ENCODE assay signal across 8 mouse cellular contexts in genomic region chr10:128668790-128669672, GRCm38 (mm10). TPM values are rescaled to one million over a fixed set of nuclear protein-coding genes. Genes with fewer than 3 reads are reported as not detected.
A peak's percentile ranks its signal among the peaks of the same experiment; 100 is the strongest.
DNase-seq lines count a peak whose midpoint lies in the region; ATAC-seq lines count a peak whose summit lies in the region.
"Had no signal": no experiment of that assay in that cellular context is flagged by ENCODE, and none has a peak within 500 bp of the region (broad histone marks: within the 10 kb centered on the region; RNA-seq: fewer than 3 reads in every experiment).

No protein-coding gene starts in this region.

- peak; percentile 76 for DNase-seq in adrenal gland, postnatal 10 days
- peak; percentile 18 for DNase-seq in gastrocnemius, postnatal 14 days
- peak; percentile 59 to 80 for DNase-seq in spleen, postnatal 4 days (ENCODE audit: low spot score in 2 of 2)

- peak overlapping the region; percentile 69 for H3K4me2 ChIP-seq in kidney, embryonic 14.5 days (replicated peaks; ENCODE audit: low read depth, low read length)
- peak overlapping the region; percentile 84 for H3K4me2 ChIP-seq in limb, embryonic 15.5 days
- H3K4me2 ChIP-seq in midbrain, embryonic 16.5 days (ENCODE audit: low read length): peak overlapping the region; percentile 75

- WGBS in kidney, embryonic 14.5 days: under 1% methylated on average over 42 of the region's 42 CpGs
- under 1% methylated on average over 42 of the region's 42 CpGs for WGBS in limb, embryonic 15.5 days
- under 1% methylated on average over 37 of the region's 42 CpGs for WGBS in midbrain, embryonic 16.5 days

- H3K9me3 ChIP-seq in kidney, embryonic 14.5 days (ENCODE audit: control insufficient read depth, low read length): no peaks in the 10 kb centered on the region
- no peaks in the 10 kb centered on the region for H3K9me3 ChIP-seq in limb, embryonic 15.5 days
- H3K9me3 ChIP-seq in midbrain, embryonic 16.5 days (replicated peaks; ENCODE audit: control insufficient read depth, low read length, poor library complexity, severe bottlenecking): no peaks in the 10 kb centered on the region

- H3K27me3 ChIP-seq in kidney, embryonic 14.5 days (ENCODE audit: control insufficient read depth, insufficient read depth, low read length): no peaks in the 10 kb centered on the region
- no peaks in the 10 kb centered on the region for H3K27me3 ChIP-seq in limb, embryonic 15.5 days
- H3K27me3 ChIP-seq in midbrain, embryonic 16.5 days (ENCODE audit: control insufficient read depth, insufficient read depth, low read depth, low read length): no peaks in the 10 kb centered on the region

- intact Hi-C loops in gastrocnemius, postnatal 14 days (cut with DNase I; ENCODE audit: low total_unique reads): no loop called here

- ATAC-seq in common myeloid progenitor, adult 5-6 weeks (replicated peaks; ENCODE audit: low read depth, poor library complexity, severe bottlenecking): 0 out of 2 replicates have a peak, but pooled peaks have one; percentile 10
- peak; percentile 76 for ATAC-seq in kidney, embryonic 14.5 days (ENCODE audit: low FRiP score, low TSS enrichment)
- ATAC-seq in limb, embryonic 15.5 days (ENCODE audit: insufficient number of reproducible peaks, low FRiP score, low TSS enrichment, low read depth): peak; percentile 25; the same call in 1 of the 2 replicates
- peak; percentile 63 for ATAC-seq in midbrain, embryonic 16.5 days

- peak overlapping the region; percentile 75 for H3K9ac ChIP-seq in kidney, embryonic 14.5 days (ENCODE audit: low read depth, low read length)
- peak overlapping the region; percentile 72 for H3K9ac ChIP-seq in limb, embryonic 15.5 days
- peak overlapping the region; percentile 89 for H3K9ac ChIP-seq in midbrain, embryonic 16.5 days (ENCODE audit: low read depth, low read length)

- H3K4me3 ChIP-seq in kidney, embryonic 14.5 days (ENCODE audit: low read length): peak overlapping the region; percentile 79
- peak overlapping the region; percentile 73 for H3K4me3 ChIP-seq in limb, embryonic 15.5 days
- H3K4me3 ChIP-seq in midbrain, embryonic 16.5 days (ENCODE audit: low read depth, low read length): peak overlapping the region; percentile 84

- H3K36me3 ChIP-seq in kidney, embryonic 14.5 days (ENCODE audit: control insufficient read depth, insufficient read depth, low read length): no peaks in the 10 kb centered on the region
- peaks cover 14% of the 10 kb centered on the region; the same call in 1 of the 2 replicates for H3K36me3 ChIP-seq in limb, embryonic 15.5 days
- H3K36me3 ChIP-seq in midbrain, embryonic 16.5 days (ENCODE audit: control insufficient read depth, insufficient read depth, low read length): no peaks in the 10 kb centered on the region

- peaks cover 8% of the 10 kb centered on the region; the same call in 1 of the 2 replicates for H3K4me1 ChIP-seq in kidney, embryonic 14.5 days (ENCODE audit: control insufficient read depth, insufficient read depth, low read length)
- peaks cover 19% of the 10 kb centered on the region for H3K4me1 ChIP-seq in limb, embryonic 15.5 days
- peaks cover 16% of the 10 kb centered on the region for H3K4me1 ChIP-seq in midbrain, embryonic 16.5 days (ENCODE audit: control insufficient read depth, insufficient read depth, low read length)

- 0 out of 2 replicates have a peak overlapping the region, but pooled peaks have one; percentile 30 for H3K27ac ChIP-seq in kidney, embryonic 14.5 days (ENCODE audit: low read depth, low read length)
- peak overlapping the region; percentile 86 for H3K27ac ChIP-seq in limb, embryonic 15.5 days
- H3K27ac ChIP-seq in midbrain, embryonic 16.5 days (ENCODE audit: low read length): peak overlapping the region; percentile 90
- H3K27ac ChIP-seq: macrophage had no signal

RNA-seq across cellular contexts. Expression of gene Suox, which starts 4.8 kb away (rescaled TPM):
- 10 to 100 TPM; 19.8 to 24.2 TPM for total RNA-seq in adrenal gland, postnatal 10 days (2021)
- total RNA-seq in common myeloid progenitor, adult 5-6 weeks (2017): 4.6 and 5.2 TPM in 2 replicates
- 10 to 100 TPM; 11.8 to 12.8 TPM for total RNA-seq in gastrocnemius, postnatal 14 days (2021)
- 6.8 and 10.1 TPM in 2 replicates for polyA plus RNA-seq in kidney, embryonic 14.5 days (2014; fragmentation: Nextera tagmentation; extraction: Ambion mirVana)
- polyA plus RNA-seq in limb, embryonic 15.5 days (2015; fragmentation: Nextera tagmentation; extraction: Ambion mirVana): 22.1 and 24.7 TPM in 2 replicates
- polyA plus RNA-seq in midbrain, embryonic 16.5 days (2015; fragmentation: Nextera tagmentation; extraction: Ambion mirVana): 13.4 and 13.7 TPM in 2 replicates

RNA-seq across cellular contexts. Expression of gene Ikzf4, which starts 23.2 kb away (rescaled TPM):
- 1 to 10 TPM in 1 of 2 experiments, under 1 TPM in 1; 0.87 to 2.2 TPM for total RNA-seq in adrenal gland, postnatal 10 days (2021)
- total RNA-seq in common myeloid progenitor, adult 5-6 weeks (2017): not detected in 2 replicates
- total RNA-seq in gastrocnemius, postnatal 14 days (2021): under 1 TPM; 0.25 to 0.58 TPM
- polyA plus RNA-seq in kidney, embryonic 14.5 days (2014; fragmentation: Nextera tagmentation; extraction: Ambion mirVana): 1.8 and 2.8 TPM in 2 replicates
- 3.5 and 4.1 TPM in 2 replicates for polyA plus RNA-seq in limb, embryonic 15.5 days (2015; fragmentation: Nextera tagmentation; extraction: Ambion mirVana)
- 23.1 and 23.5 TPM in 2 replicates for polyA plus RNA-seq in midbrain, embryonic 16.5 days (2015; fragmentation: Nextera tagmentation; extraction: Ambion mirVana)
- polyA plus RNA-seq: macrophage had no signal

RNA-seq across cellular contexts. Expression of gene Rab5b, which starts 27.0 kb away (rescaled TPM):
- total RNA-seq in adrenal gland, postnatal 10 days (2021): 10 to 100 TPM; 91.4 to 96.1 TPM
- 24.5 and 29.0 TPM in 2 replicates for total RNA-seq in common myeloid progenitor, adult 5-6 weeks (2017)
- 10 to 100 TPM; 75.2 to 78.2 TPM for total RNA-seq in gastrocnemius, postnatal 14 days (2021)
- 34.9 and 54.6 TPM in 2 replicates for polyA plus RNA-seq in kidney, embryonic 14.5 days (2014; fragmentation: Nextera tagmentation; extraction: Ambion mirVana)
- polyA plus RNA-seq in limb, embryonic 15.5 days (2015; fragmentation: Nextera tagmentation; extraction: Ambion mirVana): 90.6 and 97.4 TPM in 2 replicates
- 119 and 128 TPM in 2 replicates for polyA plus RNA-seq in midbrain, embryonic 16.5 days (2015; fragmentation: Nextera tagmentation; extraction: Ambion mirVana)

RNA-seq across cellular contexts. Expression of gene Pmel, which starts 35.0 kb away (rescaled TPM):
- 1 to 10 TPM; 2.1 to 2.7 TPM for total RNA-seq in adrenal gland, postnatal 10 days (2021)
- not detected in 2 replicates for total RNA-seq in common myeloid progenitor, adult 5-6 weeks (2017)
- 1 to 10 TPM in 1 of 2 experiments, under 1 TPM in 1; 0.71 to 1.2 TPM for total RNA-seq in gastrocnemius, postnatal 14 days (2021)
- 1.0 and 2.6 TPM in 2 replicates for polyA plus RNA-seq in kidney, embryonic 14.5 days (2014; fragmentation: Nextera tagmentation; extraction: Ambion mirVana)
- polyA plus RNA-seq in limb, embryonic 15.5 days (2015; fragmentation: Nextera tagmentation; extraction: Ambion mirVana): 6.5 and 9.5 TPM in 2 replicates
- 0.37 and 0.77 TPM in 2 replicates for polyA plus RNA-seq in midbrain, embryonic 16.5 days (2015; fragmentation: Nextera tagmentation; extraction: Ambion mirVana)

RNA-seq across cellular contexts. Expression of gene Cdk2, which starts 35.8 kb away (rescaled TPM):
- 10 to 100 TPM; 33.2 to 38.6 TPM for total RNA-seq in adrenal gland, postnatal 10 days (2021)
- total RNA-seq in common myeloid progenitor, adult 5-6 weeks (2017): 50.2 and 69.2 TPM in 2 replicates
- total RNA-seq in gastrocnemius, postnatal 14 days (2021): 1 to 10 TPM; 7.5 to 8.5 TPM
- polyA plus RNA-seq in kidney, embryonic 14.5 days (2014; fragmentation: Nextera tagmentation; extraction: Ambion mirVana): 98.1 and 103 TPM in 2 replicates
- 108 and 110 TPM in 2 replicates for polyA plus RNA-seq in limb, embryonic 15.5 days (2015; fragmentation: Nextera tagmentation; extraction: Ambion mirVana)
- polyA plus RNA-seq in midbrain, embryonic 16.5 days (2015; fragmentation: Nextera tagmentation; extraction: Ambion mirVana): 14.6 and 15.0 TPM in 2 replicates

Comparison
In these comparisons a context has a peak if more than half of its experiments do, and no peak if none do; other contexts are left out.
1. Peak in every context shown above with its lines: DNase-seq, ATAC-seq, H3K4me3 ChIP-seq and H3K27ac ChIP-seq.
2. DNase-seq: peak in every context shown above with its lines; median percentile 76 in adrenal gland, postnatal 10 days; 70 in spleen, postnatal 4 days; 18 in gastrocnemius, postnatal 14 days.
3. ATAC-seq: peak in every context shown above with its lines; median percentile 76 in kidney, embryonic 14.5 days; 63 in midbrain, embryonic 16.5 days; 25 in limb, embryonic 15.5 days; 10 in common myeloid progenitor, adult 5-6 weeks.
4. H3K27ac ChIP-seq: peak in every context shown above with its lines; median percentile 90 in midbrain, embryonic 16.5 days; 86 in limb, embryonic 15.5 days; 30 in kidney, embryonic 14.5 days.